Mouse (Mus musculus) right cerebral cortex, postnatal 25 days (tissue): ENCODE measurements at regions not wholly inside any gene's neighbourhood (a gene's known extent, or its start where the extent isn't known, plus 50 kb on each side); places are given as distances from the start of the nearest gene placed in this dataset.

Source experiments
- DNase-seq: peaks from one replicate; pipeline ENCODE4 v3.0.0; 2022

DNA sequence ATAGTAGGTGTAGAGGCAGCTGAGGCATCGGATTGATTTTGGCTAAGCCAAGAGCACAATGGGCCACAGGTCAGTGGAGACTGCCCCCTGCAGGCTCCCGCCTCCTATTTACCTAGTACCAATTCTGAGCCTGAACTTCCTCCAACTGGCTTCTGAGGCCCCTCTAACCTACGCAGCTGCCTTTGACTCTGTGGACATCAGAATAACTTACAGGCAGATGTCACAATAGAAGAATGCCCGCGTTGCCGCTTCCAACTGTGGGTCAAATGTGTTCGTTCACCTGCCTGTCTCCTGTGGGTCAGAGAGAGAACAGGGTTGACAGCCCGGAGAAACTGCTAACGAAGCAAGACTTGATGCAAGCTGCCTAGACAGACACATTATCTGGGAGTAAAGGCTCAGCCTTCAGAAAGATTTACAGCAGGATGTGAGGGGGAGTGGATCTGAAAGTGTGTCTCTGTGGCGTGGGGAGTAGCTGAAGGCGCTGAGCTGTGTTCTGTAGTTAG, 153.2 kb downstream of the Gm10260 start:
- DNase-seq = peak; percentile 41

DNA sequence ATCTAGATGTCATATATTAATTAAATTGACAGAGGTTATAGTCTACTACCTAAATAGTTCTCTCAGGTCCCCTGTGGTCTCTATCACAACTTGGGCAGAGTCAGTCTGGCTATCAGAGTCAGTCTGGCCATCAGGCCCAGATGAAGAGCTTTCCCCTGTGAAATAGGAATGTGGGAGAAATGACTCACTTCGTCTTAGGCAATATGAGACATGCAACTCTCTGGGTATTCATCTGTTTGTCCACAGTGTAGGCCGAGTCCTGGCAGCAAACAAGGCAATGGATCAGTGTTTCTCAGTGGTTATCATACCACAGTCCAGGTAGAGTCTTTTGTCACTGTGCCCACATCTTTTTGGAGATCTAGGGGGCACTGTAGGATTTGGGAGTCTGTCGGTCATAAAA, 156.0 kb downstream of the Gm10260 start:
- no peak for DNase-seq

DNA sequence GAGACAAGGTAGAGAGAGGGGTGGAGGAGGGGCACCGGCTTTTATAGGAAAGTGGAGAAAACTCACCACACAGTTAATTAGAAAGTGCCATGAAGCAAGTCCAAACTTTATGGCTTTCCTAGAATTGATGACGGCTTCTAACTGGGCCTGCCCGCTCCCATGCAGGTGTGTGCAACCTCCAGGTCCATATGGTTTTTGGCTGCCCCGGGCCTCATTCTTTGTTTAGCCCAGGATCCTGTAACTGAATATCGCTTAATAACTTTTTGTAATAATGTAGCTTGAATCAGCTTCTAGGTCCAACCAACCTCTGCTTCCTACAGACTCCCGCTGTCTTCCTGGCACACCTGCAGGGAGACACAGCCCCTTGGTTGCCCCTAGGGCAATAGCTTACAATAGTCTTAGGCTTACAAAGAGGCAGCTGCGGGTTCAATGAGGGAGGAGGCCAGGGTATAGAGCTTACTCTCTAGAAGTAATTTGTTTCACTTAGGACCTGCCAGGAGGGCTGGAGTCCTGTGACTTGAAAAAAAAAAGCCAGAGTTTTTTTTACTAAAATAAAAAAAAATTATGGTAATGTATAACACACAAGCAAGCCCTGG, 159.2 kb downstream of the Gm10260 start:
- no peak for DNase-seq

DNA sequence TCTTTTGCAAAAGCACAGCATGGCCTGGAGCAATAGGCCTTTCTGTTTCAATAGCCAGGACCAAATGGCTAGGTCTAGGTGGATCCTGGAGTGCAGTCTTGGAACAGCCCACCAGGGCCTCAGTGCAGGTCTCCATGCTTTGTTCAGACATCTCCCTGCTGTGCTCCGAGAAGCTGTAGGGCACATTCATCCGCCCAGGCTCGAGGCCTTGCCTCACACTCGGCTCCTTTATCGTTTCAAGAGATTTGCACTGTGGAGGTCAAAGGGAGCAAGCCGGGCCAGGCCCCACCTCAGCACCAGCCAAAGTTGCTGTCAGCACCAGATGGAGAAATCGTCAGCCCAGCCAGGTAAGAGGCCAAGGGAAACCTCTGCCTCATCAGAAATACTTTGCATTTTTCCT, 160.3 kb downstream of the Gm10260 start:
- DNase-seq = no peak

DNA sequence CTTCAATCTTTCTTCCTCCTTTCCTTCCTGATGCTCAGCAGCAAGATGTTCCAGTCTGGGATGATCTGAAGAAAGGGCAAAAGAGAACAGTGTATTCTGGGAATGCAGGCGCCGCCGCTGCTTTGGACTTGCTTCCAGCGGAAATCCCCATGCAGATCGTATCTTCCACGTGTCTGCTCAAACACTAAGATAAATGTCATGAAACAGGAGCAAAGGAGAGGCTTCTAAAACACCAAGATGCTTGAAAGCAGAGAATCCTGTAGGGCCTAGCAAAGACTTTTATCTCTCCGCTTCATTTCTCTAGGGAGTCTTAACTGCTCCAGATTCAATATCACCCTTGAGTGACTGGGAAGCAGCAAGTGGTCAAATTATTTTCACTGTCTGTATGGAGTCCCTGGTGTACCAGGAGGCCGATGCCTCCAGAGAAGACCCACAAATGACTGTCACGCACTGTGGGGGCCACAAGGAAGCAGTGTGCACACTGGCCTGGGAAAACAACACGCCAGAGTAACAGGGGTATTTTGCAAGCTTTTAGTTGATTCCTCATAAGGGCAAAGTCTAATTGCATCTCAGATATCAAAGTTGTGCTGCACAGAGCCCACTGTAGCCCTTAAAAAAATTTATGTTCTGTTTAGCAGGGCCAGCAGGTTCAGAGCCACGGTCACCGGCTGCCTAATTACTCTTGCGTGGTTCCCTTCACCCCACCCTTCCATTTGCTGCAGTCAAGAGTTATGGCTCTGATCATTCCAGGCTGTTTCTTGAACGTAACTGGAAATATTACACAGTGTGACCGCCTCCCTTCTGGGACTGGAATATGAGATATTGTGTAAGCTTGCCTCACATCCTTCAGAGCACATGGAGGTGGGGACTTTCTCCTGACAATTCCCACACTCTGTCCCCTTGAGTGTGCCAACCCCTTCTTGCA, 161.7 kb downstream of the Gm10260 start:
- no peak for DNase-seq

DNA sequence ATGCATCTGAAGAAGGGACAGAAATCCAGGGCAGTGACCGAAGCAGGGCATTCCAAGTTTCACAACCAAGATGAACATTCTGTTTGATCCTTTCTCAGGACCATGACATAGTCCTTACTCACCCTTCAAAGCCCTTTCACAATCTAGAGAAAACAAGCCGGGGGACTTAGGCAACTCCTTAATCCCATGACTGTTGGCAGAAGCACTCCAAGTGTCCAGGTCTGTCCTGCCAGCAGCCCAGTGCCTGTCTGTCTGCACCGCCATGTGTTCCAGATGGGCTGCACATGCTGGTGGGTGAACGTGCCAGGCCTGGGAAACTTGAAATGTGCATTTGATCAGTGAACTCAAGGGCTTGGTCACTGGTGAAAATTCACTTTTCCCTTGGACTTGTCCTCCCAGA, 165.6 kb downstream of the Gm10260 start:
- DNase-seq = no peak

DNA sequence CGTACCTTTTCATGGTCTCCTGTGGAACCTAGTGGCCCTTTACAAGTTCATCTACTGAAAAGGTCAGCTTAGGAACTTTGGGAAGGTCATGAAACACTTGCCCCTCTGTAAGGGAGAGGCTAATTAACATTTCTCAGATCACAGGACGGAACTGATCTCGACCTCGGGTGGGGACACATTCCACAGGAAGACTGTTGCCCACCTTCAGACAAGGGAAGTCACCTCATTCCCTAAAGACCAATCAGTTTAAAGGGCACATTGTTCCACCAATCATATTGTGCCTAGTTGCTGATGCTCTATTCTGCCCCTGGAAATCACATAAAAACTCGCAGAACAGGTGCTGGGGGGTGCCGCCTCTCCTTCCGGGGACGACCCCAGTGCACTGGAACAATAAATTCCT, 170.8 kb downstream of the Gm10260 start:
- no peak for DNase-seq

DNA sequence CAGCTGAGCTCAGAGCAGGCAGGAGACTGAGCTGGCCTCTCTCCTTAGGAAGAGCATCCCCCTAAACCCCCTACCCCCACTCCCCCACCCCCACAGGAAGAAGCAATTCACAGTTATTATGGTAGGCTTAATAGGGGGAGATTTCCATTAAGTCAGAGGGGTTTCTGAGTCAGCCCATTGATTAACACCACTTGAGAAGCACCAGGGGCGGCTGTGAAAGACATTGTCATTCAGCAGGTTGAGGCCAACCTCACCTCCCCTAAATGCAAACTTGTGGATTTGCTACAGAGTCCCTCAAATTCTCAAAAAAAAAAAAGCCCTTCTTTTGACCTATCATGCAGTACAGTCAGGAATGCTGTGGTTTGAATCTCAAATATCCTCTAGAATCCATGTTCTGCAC, 172.3 kb downstream of the Gm10260 start:
- DNase-seq = no peak

DNA sequence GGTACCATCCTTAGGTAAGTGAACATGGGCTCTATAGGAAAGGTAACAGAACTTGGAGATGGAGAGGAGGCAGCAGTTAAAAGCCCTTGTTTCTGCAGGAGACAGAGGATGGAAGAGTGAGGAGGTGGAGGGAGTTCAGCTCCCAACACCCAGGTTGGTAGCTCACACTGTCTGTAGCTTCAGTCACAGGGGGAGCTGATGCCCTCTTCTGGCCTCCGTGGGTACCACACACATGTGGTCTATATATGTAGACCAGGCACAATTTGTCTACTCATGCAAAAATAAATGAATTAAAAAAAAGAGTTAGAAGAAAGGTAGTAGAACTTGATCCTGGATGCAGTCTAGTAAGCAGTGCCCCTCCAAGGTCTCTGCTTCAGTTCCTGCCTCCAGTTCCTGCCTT, 173.3 kb downstream of the Gm10260 start:
- no peak for DNase-seq

DNA sequence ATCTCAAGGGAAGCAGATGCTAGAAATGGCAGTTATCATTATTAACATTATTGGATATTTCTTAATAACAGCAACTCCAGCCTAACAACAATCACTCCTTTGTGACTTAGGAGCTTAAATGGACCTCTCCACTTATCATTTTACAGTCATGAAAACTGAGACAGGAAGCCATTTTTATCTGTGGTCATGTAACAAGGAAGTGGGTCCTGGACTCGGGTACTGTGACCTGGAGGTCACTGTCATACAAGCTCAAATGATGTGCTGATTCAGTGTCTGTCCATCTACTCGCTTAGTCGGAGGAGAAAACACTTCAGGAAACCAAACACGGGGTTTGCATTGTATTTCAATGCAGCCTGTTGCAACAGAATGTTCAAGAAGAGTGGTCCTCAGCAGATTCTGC, 176.4 kb downstream of the Gm10260 start:
- no peak for DNase-seq

DNA sequence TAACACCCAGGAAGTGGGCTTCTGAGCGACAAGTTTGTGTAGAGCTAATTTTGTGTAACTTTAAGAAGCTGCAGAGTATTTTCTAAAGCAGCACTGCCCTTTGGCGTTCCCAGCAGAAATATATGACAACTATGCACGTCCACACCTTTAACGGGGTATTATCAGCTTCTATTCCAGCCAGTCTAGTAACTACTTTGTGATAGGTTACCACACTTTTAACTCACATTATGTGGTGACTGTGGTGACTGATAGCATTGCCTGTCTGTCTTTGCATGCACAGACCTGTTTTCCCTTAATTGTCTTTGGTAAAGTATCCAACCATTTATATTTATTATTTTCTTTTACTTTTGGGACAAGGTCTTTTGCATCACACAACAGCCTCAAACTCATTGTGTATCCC, 179.1 kb downstream of the Gm10260 start:
- DNase-seq = no peak

DNA sequence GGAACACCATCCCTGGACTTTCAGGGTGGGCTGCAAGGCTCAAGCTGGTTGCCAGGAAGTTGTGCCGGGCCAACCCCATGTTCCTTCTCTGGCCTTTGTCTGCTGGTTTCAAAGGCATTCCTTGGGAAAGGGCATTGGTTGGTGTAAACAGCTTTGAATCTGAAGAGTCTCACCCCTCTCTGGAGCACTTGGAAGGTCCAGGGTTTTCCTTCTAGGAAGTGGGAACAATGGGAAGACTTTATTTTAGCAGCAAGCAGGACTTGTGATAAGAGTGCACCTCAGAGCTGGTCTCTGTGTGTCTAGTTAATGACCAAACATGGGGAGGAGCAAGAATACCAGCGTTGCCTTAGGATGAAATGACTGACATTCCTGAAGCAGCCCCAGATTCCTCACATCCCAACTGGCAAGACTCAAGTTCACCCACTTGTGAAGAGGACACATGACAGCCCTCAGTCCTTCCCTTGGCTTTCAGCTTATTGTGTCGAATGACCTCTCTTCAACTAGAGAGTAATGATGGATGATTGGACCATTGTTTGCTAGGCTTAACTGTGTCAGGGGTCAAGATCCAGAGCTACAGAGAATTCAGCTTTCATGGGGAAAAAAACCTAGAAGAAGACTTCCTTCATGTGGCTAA, 180.1 kb downstream of the Gm10260 start:
- no peak for DNase-seq

DNA sequence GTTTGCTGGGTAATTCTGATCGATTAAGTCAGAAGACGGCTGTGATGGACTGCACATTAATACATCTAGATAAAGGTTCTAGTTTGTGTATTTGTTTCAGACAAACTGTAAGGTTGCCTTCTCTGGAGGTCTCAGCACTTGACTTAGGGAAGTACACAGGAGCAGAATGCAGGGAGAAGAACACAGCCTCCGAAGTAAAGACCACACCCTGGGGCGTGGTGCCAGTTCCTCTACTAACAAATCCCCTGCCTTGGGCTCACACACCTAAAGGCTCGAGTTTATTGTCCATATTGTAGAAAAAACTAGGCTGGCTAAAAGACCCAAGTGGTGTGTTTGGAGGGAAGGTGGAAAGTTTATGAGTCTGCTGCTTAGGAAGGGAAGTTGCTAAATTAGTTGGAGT, 181.8 kb downstream of the Gm10260 start:
- DNase-seq = no peak

DNA sequence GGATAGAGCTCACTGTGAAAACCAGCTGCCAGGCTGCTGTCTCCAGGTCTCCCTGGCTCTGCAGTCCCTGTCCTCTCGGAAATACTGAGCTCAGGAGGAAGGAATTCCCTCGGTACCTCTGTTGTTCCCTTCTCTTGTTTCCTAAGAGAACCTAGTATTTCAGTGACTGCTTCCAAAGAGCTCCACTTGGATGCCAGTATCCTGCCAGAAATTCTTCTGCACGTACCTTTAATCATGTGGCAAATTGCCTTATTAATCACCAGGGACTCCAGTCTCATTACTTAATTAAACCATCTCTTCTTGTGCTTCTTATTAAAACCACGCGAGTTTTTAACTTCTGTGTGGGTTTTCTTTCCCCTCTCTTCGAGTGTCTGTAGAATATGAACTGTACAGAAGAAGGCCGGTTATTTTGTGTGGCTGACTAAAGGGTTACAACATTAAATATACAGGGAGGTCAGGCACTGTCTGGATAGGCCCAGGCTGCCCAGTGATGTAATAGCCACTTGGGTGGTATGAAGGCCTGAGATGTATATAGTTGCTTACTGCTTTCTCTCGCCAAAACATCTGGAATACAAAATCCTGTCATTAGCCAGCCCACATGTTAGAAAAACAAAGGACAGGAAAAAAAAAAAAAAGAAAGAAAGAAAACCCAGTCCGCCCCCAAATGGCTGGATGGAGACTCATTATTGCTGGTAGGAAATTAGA, 183.2 kb downstream of the Gm10260 start:
- DNase-seq = no peak

DNA sequence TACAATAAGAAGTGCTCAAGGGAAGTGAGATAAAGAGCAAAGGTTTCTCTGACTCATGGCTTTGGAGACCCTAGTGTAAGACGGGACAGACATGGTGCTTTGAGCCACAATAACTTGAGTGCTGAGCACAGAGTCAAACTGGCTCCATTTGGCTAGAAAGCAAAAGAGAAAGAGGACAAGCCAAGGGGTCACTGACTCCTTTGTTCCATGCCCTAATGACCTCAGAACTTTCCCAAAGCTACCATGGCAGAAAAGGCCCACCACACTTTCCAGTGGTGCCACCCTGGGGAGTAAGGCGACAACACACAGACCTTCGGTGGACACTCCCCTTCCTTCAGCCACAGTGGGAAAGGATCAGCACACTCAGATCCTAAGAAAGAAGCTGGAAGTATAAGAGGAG, 186.8 kb downstream of the Gm10260 start:
- DNase-seq = no peak

DNA sequence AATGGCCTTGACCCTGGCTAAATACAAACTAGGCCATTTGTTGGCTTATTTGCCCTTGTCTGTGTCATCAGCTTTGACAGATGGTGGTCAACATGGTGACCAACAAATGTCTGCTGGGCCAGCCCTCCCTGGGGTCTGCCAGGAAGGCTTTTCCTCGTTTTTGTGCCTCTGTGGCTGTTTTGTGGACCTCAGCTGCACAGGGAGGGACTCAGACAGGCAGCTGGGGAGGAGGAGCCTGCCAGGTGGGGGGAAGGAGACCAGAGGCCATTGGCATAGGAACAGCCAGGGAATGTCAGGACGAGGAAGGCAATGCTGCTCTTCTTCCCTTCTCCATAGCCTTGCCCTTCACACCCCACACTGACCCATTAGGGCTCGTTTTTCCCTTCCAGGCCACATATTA, 188.1 kb downstream of the Gm10260 start:
- no peak for DNase-seq

DNA sequence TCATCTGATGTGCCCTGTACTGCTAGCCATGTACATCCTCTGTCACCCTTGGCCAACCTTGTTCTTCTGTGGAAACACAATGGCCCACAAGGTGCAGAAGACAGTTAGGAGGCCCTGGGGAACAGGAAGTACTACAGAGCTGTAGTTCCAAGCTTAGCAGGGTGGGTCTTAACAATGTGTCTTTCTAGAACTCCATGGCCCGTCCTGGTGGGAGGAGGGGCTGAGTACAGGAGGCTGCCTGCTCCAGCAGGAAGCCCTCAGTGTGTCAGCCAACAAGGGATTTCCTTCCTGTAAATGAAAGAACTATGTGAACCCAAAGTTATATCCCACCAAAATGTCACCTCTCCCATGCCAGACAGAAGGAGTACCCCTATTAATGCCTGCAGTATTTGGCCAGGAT, 190.4 kb downstream of the Gm10260 start:
- no peak for DNase-seq

DNA sequence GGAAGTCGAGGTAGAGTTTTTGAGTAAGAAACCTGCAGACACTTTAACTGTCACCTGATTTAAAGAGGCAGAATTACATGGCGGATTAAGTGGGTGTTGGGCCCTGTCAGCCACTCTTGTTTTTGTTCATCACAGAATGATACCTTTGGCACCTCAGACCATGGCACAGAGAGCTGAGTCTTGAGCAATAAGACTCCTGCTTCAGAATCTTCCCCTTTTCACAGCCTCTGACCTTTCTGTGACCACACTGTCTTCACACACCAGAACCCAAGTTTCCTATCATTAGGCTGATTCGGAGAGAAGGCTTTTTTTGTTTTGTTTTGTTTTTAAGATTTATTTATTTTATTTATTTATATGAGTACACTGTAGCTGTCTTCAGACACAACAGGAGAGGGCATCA, 192.8 kb downstream of the Gm10260 start:
- no peak for DNase-seq

DNA sequence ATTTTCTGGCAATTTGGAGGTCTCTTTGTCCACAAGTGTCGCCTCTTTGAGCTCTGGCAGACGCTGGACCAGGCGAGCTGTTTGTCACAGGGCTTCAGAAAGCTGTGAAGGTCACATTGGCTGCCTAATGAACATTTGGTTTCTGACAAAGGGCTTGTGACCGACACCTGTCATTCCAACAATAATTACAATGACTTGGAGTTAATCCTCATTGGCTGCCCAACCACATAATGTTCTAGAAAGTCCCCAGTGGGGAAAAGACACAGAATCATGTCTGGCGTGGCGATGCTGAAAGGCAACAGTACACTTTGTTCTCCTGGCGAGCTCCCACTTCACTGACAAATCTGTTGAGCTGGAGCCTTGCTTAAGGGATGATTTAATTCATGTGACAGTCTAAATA, 194.4 kb downstream of the Gm10260 start:
- no peak for DNase-seq

DNA sequence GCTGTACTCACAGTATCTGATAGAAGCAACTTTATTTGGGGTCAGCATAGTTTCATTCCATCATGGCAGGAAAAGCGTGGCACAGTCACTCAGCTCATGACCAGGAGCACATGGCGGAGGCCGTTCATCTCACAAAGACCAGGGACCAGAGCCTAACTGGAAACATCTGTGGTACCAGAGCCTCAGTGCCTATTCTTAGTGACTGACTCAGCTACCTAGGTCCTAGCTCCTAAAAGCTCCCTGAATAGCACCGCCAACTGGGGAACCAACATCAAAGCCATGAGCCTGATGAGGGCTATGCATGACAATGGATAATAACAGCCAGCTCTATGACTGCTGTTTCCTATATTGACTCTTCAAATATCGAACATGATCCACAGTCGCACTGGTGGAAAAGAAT, 198.2 kb downstream of the Gm10260 start:
- DNase-seq = no peak

DNA sequence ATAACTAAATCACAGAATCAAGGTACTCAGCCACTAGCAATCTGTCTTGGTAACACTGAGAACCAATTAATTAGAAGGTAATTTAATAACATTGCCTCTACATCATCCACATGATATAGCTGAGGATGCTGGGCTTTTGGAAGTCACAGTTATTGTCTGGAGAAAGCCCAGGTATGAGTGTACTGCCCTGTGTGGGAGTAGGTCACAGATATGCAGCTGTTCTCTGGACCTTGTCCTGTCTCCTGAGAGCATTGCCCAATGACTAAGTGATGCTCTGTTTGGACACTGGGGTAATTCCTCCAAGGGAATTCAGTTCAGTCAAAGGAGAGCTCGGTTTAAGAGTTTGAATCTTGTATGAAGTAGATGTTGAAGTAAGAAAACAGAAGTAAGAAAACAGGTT, 199.6 kb downstream of the Gm10260 start:
- no peak for DNase-seq

DNA sequence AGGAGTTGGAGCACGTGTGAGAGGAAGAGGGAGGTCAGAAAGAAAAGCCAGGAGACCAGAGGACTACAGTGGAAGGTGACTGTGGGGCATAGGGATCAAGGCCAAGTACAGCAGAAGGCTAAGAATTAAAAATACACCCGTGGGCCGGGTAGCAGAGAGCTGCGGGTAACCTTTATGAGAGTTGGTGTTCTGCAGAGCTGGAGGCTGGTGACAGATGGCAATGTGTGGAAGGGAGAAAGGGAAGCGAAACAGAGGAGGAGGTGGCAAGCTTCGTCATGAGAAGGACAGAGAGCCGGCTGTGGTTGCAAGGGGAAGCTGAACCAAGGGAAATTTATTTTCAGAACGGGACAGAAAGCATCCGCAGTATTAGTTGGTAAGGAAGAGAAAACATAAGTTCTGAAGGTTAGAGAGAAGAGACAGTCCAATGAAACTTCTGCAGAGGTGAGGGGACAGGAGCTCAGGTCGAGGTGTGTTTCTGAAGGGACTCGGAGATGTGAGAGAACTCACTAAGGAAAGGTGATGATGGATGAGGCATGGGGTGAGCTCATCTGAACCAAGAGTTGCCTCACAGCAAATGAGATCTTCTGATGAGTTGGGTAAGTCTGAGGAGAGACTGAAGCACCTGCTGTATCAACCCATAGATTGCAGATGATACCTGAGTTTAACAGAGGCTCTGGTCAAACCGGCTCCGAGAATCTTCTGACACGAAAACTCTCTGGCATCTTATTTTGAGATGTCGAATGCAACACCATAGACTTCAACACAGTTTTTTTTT, 200.6 kb downstream of the Gm10260 start:
- DNase-seq = peak; percentile 83

DNA sequence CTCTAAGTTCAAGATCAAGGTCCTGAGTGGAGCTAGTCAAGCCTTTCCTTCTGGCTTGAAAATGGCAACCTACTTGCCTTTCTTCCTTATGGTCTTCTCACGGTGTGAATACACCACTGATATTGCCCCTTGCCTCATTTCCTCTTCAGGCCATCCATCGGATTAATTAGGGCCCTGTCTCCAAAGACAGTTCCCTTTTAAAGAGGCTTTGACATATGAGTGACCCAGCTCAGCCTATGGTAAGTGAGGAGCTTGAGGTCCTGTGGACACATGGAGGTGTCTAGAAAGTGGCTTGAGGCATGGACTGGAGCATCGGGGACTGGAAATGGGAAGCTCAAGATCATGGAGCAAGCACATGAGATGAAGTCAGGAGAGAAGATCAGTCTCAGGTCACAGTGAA, 201.5 kb downstream of the Gm10260 start:
- no peak for DNase-seq
